Mouse (Mus musculus) neural tube, embryonic 11.5 days (tissue): ENCODE measurements around the gene Adcy7. TPM values are rescaled to one million over a fixed set of nuclear protein-coding genes. Genes with fewer than 3 reads are reported as not detected.

Source experiments
- ATAC-seq: fragments of 200-750 bp; cut with Nextera tagmentation; 2 replicates; pipeline ENCODE4 v1.8.0; 2017; ENCODE audit warnings: moderate number of reproducible peaks, mild to moderate bottlenecking, moderate TSS enrichment, moderate library complexity; ENCODE audit not compliant: insufficient read depth, low FRiP score, low TSS enrichment
- DNase-seq: peaks from one replicate; pipeline ENCODE4 v3.0.0-alpha.2; 2015; ENCODE audit warnings: low spot score
- H3K27ac ChIP-seq: fragments of 300-500 bp; sonication (generic); 2 replicates; pipeline ENCODE4 v1.5.1; 2014; ENCODE audit warnings: low read depth, mild to moderate bottlenecking, low read length
- H3K27me3 ChIP-seq: fragments of 300-500 bp; sonication (generic); 2 replicates; pipeline ENCODE4 v1.6.1; 2014; ENCODE audit warnings: mild to moderate bottlenecking, low read length, mixed read lengths; ENCODE audit not compliant: control insufficient read depth, insufficient read depth
- H3K36me3 ChIP-seq: fragments of 300-500 bp; sonication (generic); 2 replicates; pipeline ENCODE4 v1.6.1; 2014; ENCODE audit warnings: mild to moderate bottlenecking, low read length, moderate library complexity, mixed read lengths; ENCODE audit not compliant: control insufficient read depth, insufficient read depth
- H3K4me1 ChIP-seq: fragments of 300-500 bp; sonication (generic); 2 replicates; pipeline ENCODE4 v1.6.1; 2014; ENCODE audit warnings: low read length, mixed read lengths; ENCODE audit not compliant: control insufficient read depth, insufficient read depth
- H3K4me2 ChIP-seq: fragments of 300-500 bp; sonication (generic); 2 replicates; pipeline ENCODE4 v1.6.1; 2014; ENCODE audit warnings: low read depth, mild to moderate bottlenecking, moderate library complexity
- H3K4me3 ChIP-seq: fragments of 300-500 bp; sonication (generic); 2 replicates; pipeline ENCODE4 v1.5.1; 2014; ENCODE audit warnings: low read depth, low read length
- H3K9ac ChIP-seq: fragments of 300-500 bp; sonication (generic); 2 replicates; pipeline ENCODE4 v1.6.1; 2014; ENCODE audit warnings: mild to moderate bottlenecking, low read length
- H3K9me3 ChIP-seq: fragments of 300-500 bp; sonication (generic); 2 replicates; pipeline ENCODE4 v1.6.1; 2016; ENCODE audit warnings: low read length; ENCODE audit not compliant: control insufficient read depth
- WGBS: fragments of 180-500 bp; shearing (Covaris S2); extraction: QIAGEN DNeasy Blood & Tissue Kit; methylation state at CpG from one replicate; pipeline ENCODE4 v1.1.7; 2014; 5-methylcytosine and 5-hydroxymethylcytosine counted together
- polyA plus RNA-seq: library from polyadenylated mRNA; unstranded; fragments of >200 nt; fragmentation: Nextera tagmentation; extraction: Ambion mirVana; gene quantifications from 2 replicates; pipeline ENCODE4 v1.2.1, GENCODE M21; 2014

Adcy7 gene
- polyA plus RNA-seq, 1 experiment from 2014 or later, result 2.0 TPM

- no peaks in the 10 kb centered on the region for H3K9me3 ChIP-seq
- no peaks in the 10 kb centered on the region for H3K27me3 ChIP-seq
- no peak overlapping the region for H3K4me2 ChIP-seq
- ATAC-seq (no peak), DNase-seq (no peak)
- 86% methylated on average over 13 of the region's 13 CpGs for WGBS
- no peak overlapping the region for H3K9ac ChIP-seq
- no peaks in the 10 kb centered on the region for H3K36me3 ChIP-seq
- H3K4me3 ChIP-seq, result no peak overlapping the region
- no peaks in the 10 kb centered on the region for H3K4me1 ChIP-seq
- H3K27ac ChIP-seq, result no peak overlapping the region
Measured at GRCm38 (mm10) chr8:88290326-88291304, 18.4 kb downstream of the Adcy7 start.

DNA sequence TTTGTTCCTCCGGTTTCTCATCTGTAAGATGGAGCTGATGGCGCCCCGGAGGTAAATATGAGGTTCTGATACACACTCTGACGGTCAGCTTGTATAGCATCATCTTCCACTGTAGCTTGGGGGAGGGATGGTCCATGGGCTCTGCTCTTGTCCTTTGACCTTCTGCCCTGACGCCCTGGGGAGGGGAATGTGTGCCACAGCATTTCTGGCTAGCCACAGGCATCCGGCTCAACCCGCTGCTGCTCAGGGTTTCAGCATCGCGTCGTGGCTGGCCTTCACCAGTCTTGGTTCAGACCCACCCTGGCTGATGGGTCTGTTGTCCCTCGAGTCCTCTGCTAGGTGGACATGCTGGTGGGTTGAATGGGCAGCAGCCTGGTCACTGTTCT lies 19.1 kb downstream of the Adcy7 start:
- ATAC-seq, result no peak
- 84% methylated on average over 11 of the region's 11 CpGs for WGBS
- no peak overlapping the region for H3K4me2 ChIP-seq

DNA sequence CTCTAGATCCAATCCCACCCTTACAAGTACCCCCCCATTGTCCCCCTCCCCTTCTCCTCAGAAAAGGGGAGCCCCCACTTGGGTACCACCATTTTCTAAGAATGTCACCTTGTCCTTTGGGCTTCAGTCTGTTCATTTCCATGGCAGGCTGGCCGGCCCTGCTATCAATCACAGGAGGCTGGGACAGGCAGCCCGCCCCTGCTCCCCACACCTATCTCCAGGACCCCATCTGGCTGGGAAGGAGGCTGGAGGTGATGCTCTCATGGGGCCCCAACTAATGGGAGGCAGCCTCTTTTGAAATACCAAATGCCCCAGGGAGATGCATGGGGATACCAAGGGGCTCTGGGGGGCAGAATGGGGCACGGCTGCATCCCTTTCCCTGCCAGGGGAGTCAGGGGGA lies 20.7 kb downstream of the Adcy7 start:
- no peaks in the 10 kb centered on the region for H3K4me1 ChIP-seq
- no peaks in the 10 kb centered on the region for H3K9me3 ChIP-seq
- no peak overlapping the region for H3K9ac ChIP-seq
- H3K36me3 ChIP-seq, result no peaks in the 10 kb centered on the region
- no peaks in the 10 kb centered on the region for H3K27me3 ChIP-seq
- H3K27ac ChIP-seq, result no peak overlapping the region
- DNase-seq (no peak), ATAC-seq (no peak)
- no peak overlapping the region for H3K4me2 ChIP-seq
- no peak overlapping the region for H3K4me3 ChIP-seq
- WGBS, result 71% methylated on average over 3 of the region's 3 CpGs

More for the DNA sequence above, 19.1 kb downstream of the Adcy7 start:
- Histone ChIP-seq H3K4me1 (no peaks in the 10 kb centered on the region), H3K27me3 (no peaks in the 10 kb centered on the region), H3K9me3 (no peaks in the 10 kb centered on the region), H3K27ac (no peak overlapping the region), H3K36me3 (no peaks in the 10 kb centered on the region), H3K9ac (no peak overlapping the region), H3K4me3 (no peak overlapping the region)
- DNase-seq, result no peak

- Histone ChIP-seq H3K9ac (no peak overlapping the region), H3K4me3 (no peak overlapping the region), H3K27me3 (no peaks in the 10 kb centered on the region), H3K9me3 (no peaks in the 10 kb centered on the region), H3K4me1 (no peaks in the 10 kb centered on the region), H3K36me3 (no peaks in the 10 kb centered on the region), H3K4me2 (no peak overlapping the region), H3K27ac (no peak overlapping the region)
- 84% methylated on average over 9 of the region's 9 CpGs for WGBS
- DNase-seq (no peak), ATAC-seq (no peak)
Measured at GRCm38 (mm10) chr8:88293590-88294356, 21.6 kb downstream of the Adcy7 start.

DNA sequence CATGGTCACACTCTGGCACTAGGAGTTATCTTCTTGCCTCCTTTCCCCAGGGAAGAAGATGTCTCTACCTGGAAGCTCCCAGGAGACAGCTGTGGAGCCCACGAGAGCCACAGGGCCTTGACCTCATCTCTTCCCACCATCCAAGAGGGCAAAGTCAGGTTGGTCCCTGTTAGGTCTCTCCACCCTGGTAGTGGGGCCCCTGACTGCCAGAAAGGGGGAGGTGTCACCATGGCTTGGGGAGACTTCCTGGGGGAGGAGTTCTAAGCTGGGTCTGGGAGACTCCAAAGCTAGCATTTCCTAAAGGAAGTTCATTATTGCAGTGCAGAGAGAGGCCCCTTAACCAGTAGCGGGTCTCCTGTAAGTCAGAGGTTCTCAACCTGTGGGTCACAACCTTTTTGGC lies 22.8 kb downstream of the Adcy7 start:
- Histone ChIP-seq H3K4me3 (no peak overlapping the region), H3K9ac (no peak overlapping the region), H3K9me3 (no peaks in the 10 kb centered on the region), H3K36me3 (no peaks in the 10 kb centered on the region), H3K4me1 (no peaks in the 10 kb centered on the region), H3K4me2 (no peak overlapping the region), H3K27ac (no peak overlapping the region), H3K27me3 (no peaks in the 10 kb centered on the region)
- no peak for ATAC-seq
- 85% methylated on average over 2 of the region's 2 CpGs for WGBS
- DNase-seq, result no peak

DNA sequence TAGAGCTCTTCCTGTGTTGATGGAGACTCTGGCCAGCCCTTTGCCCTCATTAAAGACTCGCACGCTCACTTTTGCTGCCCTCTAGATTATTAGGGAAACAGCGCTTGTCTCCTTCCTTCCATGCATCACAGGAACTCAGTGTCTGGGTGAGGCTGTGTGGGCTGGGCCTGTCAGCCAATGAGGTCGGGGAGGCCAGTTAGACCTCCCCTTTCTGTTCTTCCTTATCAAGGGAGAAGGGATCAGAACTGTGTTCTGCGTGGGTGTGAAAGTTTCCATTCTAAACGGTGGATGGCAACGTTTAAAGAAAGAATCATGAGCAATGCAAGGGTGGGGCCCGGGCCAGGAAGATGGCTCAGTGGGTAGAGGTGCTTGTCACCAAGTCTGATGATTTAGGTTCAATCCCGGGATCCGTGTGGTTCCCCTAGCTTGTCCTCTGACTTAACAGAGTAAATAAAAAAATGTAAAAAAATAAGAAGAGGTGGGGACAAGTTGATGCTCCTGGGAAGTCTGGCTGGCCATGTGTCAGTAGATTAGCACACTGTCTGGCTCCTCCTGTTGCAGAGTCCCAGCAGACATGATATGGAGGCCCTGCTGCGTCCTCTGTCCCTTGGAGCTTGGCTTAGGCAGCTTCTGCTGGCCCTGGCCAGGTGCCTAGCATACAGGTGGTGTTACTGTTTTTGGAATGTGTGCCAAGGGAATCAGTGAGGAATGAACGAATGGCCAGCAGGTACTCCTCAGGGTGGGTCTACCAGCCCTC lies 26.0 kb downstream of the Adcy7 start:
- Histone ChIP-seq H3K36me3 (no peaks in the 10 kb centered on the region), H3K27me3 (no peaks in the 10 kb centered on the region), H3K4me2 (no peak overlapping the region), H3K4me1 (no peaks in the 10 kb centered on the region), H3K9ac (no peak overlapping the region), H3K4me3 (no peak overlapping the region), H3K27ac (no peak overlapping the region), H3K9me3 (no peaks in the 10 kb centered on the region)
- ATAC-seq (no peak), DNase-seq (no peak)
- 59% methylated on average over 12 of the region's 12 CpGs for WGBS

- H3K27ac ChIP-seq, result no peak overlapping the region
- no peak overlapping the region for H3K4me2 ChIP-seq
- H3K27me3 ChIP-seq, result no peaks in the 10 kb centered on the region
- H3K4me3 ChIP-seq, result no peak overlapping the region
- H3K9ac ChIP-seq, result no peak overlapping the region
- WGBS, result 92% methylated on average over 10 of the region's 10 CpGs
- no peaks in the 10 kb centered on the region for H3K36me3 ChIP-seq
- H3K4me1 ChIP-seq, result no peaks in the 10 kb centered on the region
- DNase-seq (no peak), ATAC-seq (no peak)
- no peaks in the 10 kb centered on the region for H3K9me3 ChIP-seq
Measured at GRCm38 (mm10) chr8:88298733-88299103, 26.5 kb downstream of the Adcy7 start.

- H3K9ac ChIP-seq, result no peak overlapping the region
- no peaks in the 10 kb centered on the region for H3K36me3 ChIP-seq
- no peak for ATAC-seq
- H3K9me3 ChIP-seq, result no peaks in the 10 kb centered on the region
- no peaks in the 10 kb centered on the region for H3K4me1 ChIP-seq
- DNase-seq, result no peak
- H3K4me3 ChIP-seq, result no peak overlapping the region
- no peak overlapping the region for H3K27ac ChIP-seq
- no peaks in the 10 kb centered on the region for H3K27me3 ChIP-seq
- WGBS, result 80% methylated on average over 10 of the region's 10 CpGs
- no peak overlapping the region for H3K4me2 ChIP-seq
Measured at GRCm38 (mm10) chr8:88299907-88300603, 27.9 kb downstream of the Adcy7 start.
